Mouse (Mus musculus) spleen, postnatal 10 days (tissue): Measurements from ENCODE around the gene Rin1.
A peak's percentile ranks its signal among the peaks of the same experiment; 100 is the strongest.
"Not testable (repeated sequence)": the region's sequence is repeated elsewhere in the genome, so short reads cannot be mapped to it uniquely, and the experiment has no call there.

ENCODE experiments used
- DNase-seq, 2 experiments: peaks; one replicate each; pipeline ENCODE4 v3.0.0; 2021 to 2022; ENCODE audit warnings: low spot score in 2 of 2

Gene Rin1

GRCm38 (mm10) chr19:5050047-5050905 is at the start of gene Rin1:
TSS of gene Rin1 (plus strand) at chr19:5050481.
- peak in 1 of 2 experiments; percentile 46 for DNase-seq

GRCm38 (mm10) chr19:5001666-5002406 is 48.4 kb upstream of the Rin1 start:
- peak; percentile 58 to 81 for DNase-seq

GRCm38 (mm10) chr19:5003644-5004043 is 46.6 kb upstream of the Rin1 start:
- DNase-seq, result not testable (repeated sequence)

- DNase-seq, result no peak
These were observed 45.4 kb upstream of the Rin1 start for GRCm38 (mm10) chr19:5004925-5005324.

GRCm38 (mm10) chr19:5013138-5013537 is 37.1 kb upstream of the Rin1 start:
- no peak for DNase-seq

GRCm38 (mm10) chr19:5014961-5015398 is 35.3 kb upstream of the Rin1 start:
- DNase-seq, result peak in 1 of 2 experiments; percentile 33

GRCm38 (mm10) chr19:5016221-5016742 is 34.0 kb upstream of the Rin1 start:
- no peak for DNase-seq

- peak; percentile 53 to 86 for DNase-seq
These were observed 33.5 kb upstream of the Rin1 start for GRCm38 (mm10) chr19:5016782-5017181.

GRCm38 (mm10) chr19:5017611-5018010 is 32.7 kb upstream of the Rin1 start:
- DNase-seq, result no peak

GRCm38 (mm10) chr19:5018191-5018590 is 32.1 kb upstream of the Rin1 start:
- no peak for DNase-seq

- no peak for DNase-seq
These were observed 28.9 kb upstream of the Rin1 start for GRCm38 (mm10) chr19:5021416-5021815.

- peak; percentile 69 to 88 for DNase-seq
These were observed 26.4 kb upstream of the Rin1 start, which contains the start of gene Slc29a2 for GRCm38 (mm10) chr19:5023621-5024479. TSS of gene Slc29a2 (plus strand) at chr19:5023860.

- DNase-seq, result no peak
These were observed 24.2 kb upstream of the Rin1 start for GRCm38 (mm10) chr19:5026111-5026510.

GRCm38 (mm10) chr19:5032686-5033085 is 17.6 kb upstream of the Rin1 start:
- no peak for DNase-seq

GRCm38 (mm10) chr19:5036577-5036976 is 13.7 kb upstream of the Rin1 start:
- DNase-seq, result no peak

- peak; percentile 35 to 63 for DNase-seq
These were observed 12.4 kb upstream of the Rin1 start for GRCm38 (mm10) chr19:5037678-5038571.

- DNase-seq, result peak; percentile 69 to 87
These were observed 11.5 kb upstream of the Rin1 start, which contains the start of the genes B4gat1 and AC124502.3 for GRCm38 (mm10) chr19:5038709-5039156. TSS of gene B4gat1 (plus strand) at chr19:5038826. TSS of gene AC124502.3 (plus strand) at chr19:5038891.

GRCm38 (mm10) chr19:5039301-5040114 is 10.8 kb upstream of the Rin1 start:
- DNase-seq, result no peak

- peak; percentile 79 to 92 for DNase-seq
These were observed 9.3 kb upstream of the Rin1 start, which contains the start of gene Brms1 for GRCm38 (mm10) chr19:5040862-5041523. TSS of gene Brms1 (plus strand) at chr19:5041354.
